Mouse (Mus musculus) heart, embryonic 15.5 days (tissue): ENCODE results near the gene Gga2. TPM values are rescaled to one million over a fixed set of nuclear protein-coding genes. Genes with fewer than 3 reads are reported as not detected.

Source experiments
- ATAC-seq: fragments of 200-750 bp; cut with Nextera tagmentation; replicated peaks from 2 replicates; pipeline ENCODE4 v1.8.0; 2017; ENCODE audit warnings: low read depth, moderate TSS enrichment; ENCODE audit not compliant: insufficient number of reproducible peaks, insufficient read depth, low FRiP score
- H3K27ac ChIP-seq: fragments of 300-500 bp; sonication (generic); 2 replicates; pipeline ENCODE4 v1.5.1; 2015; ENCODE audit warnings: mild to moderate bottlenecking, inconsistent platforms
- H3K27me3 ChIP-seq: fragments of 300-500 bp; sonication (generic); 2 replicates; pipeline ENCODE4 v1.6.1; 2015; ENCODE audit warnings: inconsistent platforms
- H3K36me3 ChIP-seq: fragments of 300-500 bp; sonication (generic); 2 replicates; pipeline ENCODE4 v1.6.1; 2015; ENCODE audit warnings: mild to moderate bottlenecking, inconsistent platforms
- H3K4me1 ChIP-seq: fragments of 300-500 bp; sonication (generic); replicated peaks from 2 replicates; pipeline ENCODE4 v1.6.1; 2015; ENCODE audit warnings: inconsistent platforms
- H3K4me2 ChIP-seq: fragments of 300-500 bp; sonication (generic); 2 replicates; pipeline ENCODE4 v1.6.1; 2015; ENCODE audit warnings: inconsistent platforms, mild to moderate bottlenecking, moderate library complexity
- H3K4me3 ChIP-seq: fragments of 300-500 bp; sonication (generic); 2 replicates; pipeline ENCODE4 v1.5.1; 2015; ENCODE audit warnings: mild to moderate bottlenecking, inconsistent platforms
- H3K9ac ChIP-seq: fragments of 300-500 bp; sonication (generic); 2 replicates; pipeline ENCODE4 v1.6.1; 2015; ENCODE audit warnings: mild to moderate bottlenecking, inconsistent platforms
- H3K9me3 ChIP-seq: fragments of 300-500 bp; sonication (generic); replicated peaks from 2 replicates; pipeline ENCODE4 v1.6.1; 2016; ENCODE audit warnings: inconsistent platforms
- WGBS: fragments of 180-500 bp; shearing (Covaris S2); methylation state at CpG from one replicate; pipeline ENCODE4 v1.1.7; 2015; ENCODE audit warnings: mixed read lengths; 5-methylcytosine and 5-hydroxymethylcytosine counted together
- polyA plus RNA-seq: library from polyadenylated mRNA; unstranded; fragments of >200 nt; fragmentation: Nextera tagmentation; extraction: Ambion mirVana; gene quantifications from 2 replicates; pipeline ENCODE4 v1.2.1, GENCODE M21; 2015

Gga2 gene
- polyA plus RNA-seq, 1 experiment from 2014 or later, result 80.0 TPM

GRCm38 (mm10) chr7:122000396-122000795 lies 20.6 kb downstream of the Gga2 start:
- no peak for ATAC-seq
- H3K9ac ChIP-seq, result no peak overlapping the region
- H3K9me3 ChIP-seq, result no peaks in the 10 kb centered on the region
- WGBS, result 64% methylated on average over 8 of the region's 8 CpGs
- no peak overlapping the region for H3K27ac ChIP-seq
- H3K4me1 ChIP-seq, result no peaks in the 10 kb centered on the region
- H3K4me2 ChIP-seq, result no peak overlapping the region
- H3K4me3 ChIP-seq, result no peak overlapping the region
- peaks cover 78% of the 10 kb centered on the region for H3K36me3 ChIP-seq
- H3K27me3 ChIP-seq, result no peaks in the 10 kb centered on the region

- no peak overlapping the region for H3K4me2 ChIP-seq
- no peaks in the 10 kb centered on the region for H3K4me1 ChIP-seq
- no peak overlapping the region for H3K4me3 ChIP-seq
- H3K9me3 ChIP-seq, result no peaks in the 10 kb centered on the region
- no peak for ATAC-seq
- H3K36me3 ChIP-seq, result peaks cover 93% of the 10 kb centered on the region
- no peak overlapping the region for H3K9ac ChIP-seq
- 84% methylated on average over 5 of the region's 5 CpGs for WGBS
- no peaks in the 10 kb centered on the region for H3K27me3 ChIP-seq
- H3K27ac ChIP-seq, result no peak overlapping the region
These were observed 25.1 kb downstream of the Gga2 start for GRCm38 (mm10) chr7:121995961-121996360.

- WGBS, result under 1% methylated on average over 55 of the region's 55 CpGs
- Histone ChIP-seq H3K4me3 (peak within 1 kb of the TSS; percentile 92), H3K36me3 (peaks cover 2% of the 10 kb centered on the region; the same call in 1 of the 2 replicates), H3K9me3 (no peaks in the 10 kb centered on the region), H3K27me3 (no peaks in the 10 kb centered on the region), H3K4me2 (peak within 1 kb of the TSS; percentile 65), H3K4me1 (peaks cover 9% of the 10 kb centered on the region), H3K9ac (peak within 1 kb of the TSS; percentile 85), H3K27ac (peak within 1 kb of the TSS; percentile 16; the same call in 1 of the 2 replicates)
- ATAC-seq, result peak; percentile 76
These were observed 39.6 kb downstream of the Gga2 start, which contains the start of gene Cog7 for GRCm38 (mm10) chr7:121981307-121981871. Gene Cog7 (minus strand): TSS chr7:121981711.

GRCm38 (mm10) chr7:121975031-121975430 lies 46.0 kb downstream of the Gga2 start:
- WGBS, result 60% methylated on average over 4 of the region's 4 CpGs
- no peak overlapping the region for H3K4me3 ChIP-seq
- no peak for ATAC-seq

GRCm38 (mm10) chr7:121971698-121972097 lies 49.3 kb downstream of the Gga2 start:
- H3K27ac ChIP-seq, result no peak overlapping the region
- H3K4me2 ChIP-seq, result no peak overlapping the region
- no peaks in the 10 kb centered on the region for H3K4me1 ChIP-seq
- ATAC-seq, result no peak
- H3K27me3 ChIP-seq, result no peaks in the 10 kb centered on the region
- no peak overlapping the region for H3K9ac ChIP-seq
- H3K36me3 ChIP-seq, result peaks cover 8% of the 10 kb centered on the region; the same call in 1 of the 2 replicates
- WGBS, result 85% methylated on average over 3 of the region's 3 CpGs
- no peak overlapping the region for H3K4me3 ChIP-seq
- no peaks in the 10 kb centered on the region for H3K9me3 ChIP-seq

More at GRCm38 (mm10) chr7:121975031-121975430, 46.0 kb downstream of the Gga2 start:
- H3K4me1 ChIP-seq, result no peaks in the 10 kb centered on the region
- H3K9ac ChIP-seq, result no peak overlapping the region
- no peaks in the 10 kb centered on the region for H3K27me3 ChIP-seq
- H3K9me3 ChIP-seq, result no peaks in the 10 kb centered on the region
- peaks cover 7% of the 10 kb centered on the region for H3K36me3 ChIP-seq
- H3K4me2 ChIP-seq, result no peak overlapping the region
- H3K27ac ChIP-seq, result no peak overlapping the region

GRCm38 (mm10) chr7:121970250-121970649 lies 50.8 kb downstream of the Gga2 start:
- Histone ChIP-seq H3K27me3 (no peaks in the 10 kb centered on the region), H3K27ac (no peak overlapping the region), H3K4me2 (no peak overlapping the region), H3K4me3 (no peak overlapping the region), H3K4me1 (no peaks in the 10 kb centered on the region), H3K9me3 (no peaks in the 10 kb centered on the region), H3K9ac (no peak overlapping the region), H3K36me3 (peaks cover 8% of the 10 kb centered on the region; the same call in 1 of the 2 replicates)
- 75% methylated on average over 9 of the region's 9 CpGs for WGBS
- ATAC-seq, result no peak

- Histone ChIP-seq H3K27me3 (no peaks in the 10 kb centered on the region), H3K4me3 (no peak overlapping the region), H3K9me3 (no peaks in the 10 kb centered on the region), H3K4me2 (no peak overlapping the region), H3K9ac (no peak overlapping the region), H3K36me3 (peaks cover 11% of the 10 kb centered on the region; the same call in 1 of the 2 replicates), H3K4me1 (no peaks in the 10 kb centered on the region), H3K27ac (no peak overlapping the region)
- no peak for ATAC-seq
- 77% methylated on average over 9 of the region's 9 CpGs for WGBS
These were observed 52.2 kb downstream of the Gga2 start for GRCm38 (mm10) chr7:121968816-121969215.

GRCm38 (mm10) chr7:121968242-121968641 lies 52.8 kb downstream of the Gga2 start:
- Histone ChIP-seq H3K36me3 (peaks cover 14% of the 10 kb centered on the region; the same call in 1 of the 2 replicates), H3K4me1 (no peaks in the 10 kb centered on the region), H3K9ac (no peak overlapping the region), H3K27ac (no peak overlapping the region), H3K4me2 (no peak overlapping the region), H3K4me3 (no peak overlapping the region), H3K9me3 (no peaks in the 10 kb centered on the region), H3K27me3 (no peaks in the 10 kb centered on the region)
- no peak for ATAC-seq
- WGBS, result 33% methylated on average over 8 of the region's 8 CpGs

- Histone ChIP-seq H3K4me1 (no peaks in the 10 kb centered on the region), H3K4me3 (no peak overlapping the region), H3K36me3 (peaks cover 30% of the 10 kb centered on the region), H3K4me2 (no peak overlapping the region), H3K9ac (no peak overlapping the region), H3K9me3 (no peaks in the 10 kb centered on the region), H3K27ac (no peak overlapping the region), H3K27me3 (no peaks in the 10 kb centered on the region)
- no peak for ATAC-seq
- 82% methylated on average over 7 of the region's 7 CpGs for WGBS
These were observed 54.9 kb downstream of the Gga2 start for GRCm38 (mm10) chr7:121966169-121966568.

- Histone ChIP-seq H3K4me3 (no peak overlapping the region), H3K27ac (no peak overlapping the region), H3K9me3 (no peaks in the 10 kb centered on the region), H3K4me2 (no peak overlapping the region), H3K4me1 (no peaks in the 10 kb centered on the region), H3K36me3 (peaks cover 28% of the 10 kb centered on the region), H3K27me3 (no peaks in the 10 kb centered on the region), H3K9ac (no peak overlapping the region)
- 60% methylated on average over 6 of the region's 6 CpGs for WGBS
- ATAC-seq, result no peak
These were observed 57.1 kb downstream of the Gga2 start for GRCm38 (mm10) chr7:121963883-121964398.

GRCm38 (mm10) chr7:121962571-121962959 lies 58.5 kb downstream of the Gga2 start:
- H3K4me2 ChIP-seq, result no peak overlapping the region
- no peaks in the 10 kb centered on the region for H3K4me1 ChIP-seq
- no peak overlapping the region for H3K4me3 ChIP-seq
- 62% methylated on average over 3 of the region's 3 CpGs for WGBS
- no peak for ATAC-seq
- H3K27ac ChIP-seq, result no peak overlapping the region
- peaks cover 28% of the 10 kb centered on the region for H3K36me3 ChIP-seq
- H3K27me3 ChIP-seq, result no peaks in the 10 kb centered on the region
- H3K9ac ChIP-seq, result no peak overlapping the region
- H3K9me3 ChIP-seq, result no peaks in the 10 kb centered on the region
